Mouse (Mus musculus) neural tube, embryonic 11.5 days (tissue): ENCODE measurements at regions not wholly inside any gene's neighbourhood (a gene's known extent, or its start where the extent isn't known, plus 50 kb on each side); places are given as distances from the start of the nearest gene placed in this dataset.

Experiments
- ATAC-seq: fragments of 200-750 bp; cut with Nextera tagmentation; 2 replicates; pipeline ENCODE4 v1.8.0; 2017; ENCODE audit warnings: moderate number of reproducible peaks, mild to moderate bottlenecking, moderate TSS enrichment, moderate library complexity; ENCODE audit not compliant: insufficient read depth, low FRiP score, low TSS enrichment
- DNase-seq: peaks from one replicate; pipeline ENCODE4 v3.0.0-alpha.2; 2015; ENCODE audit warnings: low spot score
- H3K27ac ChIP-seq: fragments of 300-500 bp; sonication (generic); 2 replicates; pipeline ENCODE4 v1.5.1; 2014; ENCODE audit warnings: low read depth, mild to moderate bottlenecking, low read length
- H3K27me3 ChIP-seq: fragments of 300-500 bp; sonication (generic); 2 replicates; pipeline ENCODE4 v1.6.1; 2014; ENCODE audit warnings: mild to moderate bottlenecking, low read length, mixed read lengths; ENCODE audit not compliant: control insufficient read depth, insufficient read depth
- H3K36me3 ChIP-seq: fragments of 300-500 bp; sonication (generic); 2 replicates; pipeline ENCODE4 v1.6.1; 2014; ENCODE audit warnings: mild to moderate bottlenecking, low read length, moderate library complexity, mixed read lengths; ENCODE audit not compliant: control insufficient read depth, insufficient read depth
- H3K4me1 ChIP-seq: fragments of 300-500 bp; sonication (generic); 2 replicates; pipeline ENCODE4 v1.6.1; 2014; ENCODE audit warnings: low read length, mixed read lengths; ENCODE audit not compliant: control insufficient read depth, insufficient read depth
- H3K4me2 ChIP-seq: fragments of 300-500 bp; sonication (generic); 2 replicates; pipeline ENCODE4 v1.6.1; 2014; ENCODE audit warnings: low read depth, mild to moderate bottlenecking, moderate library complexity
- H3K4me3 ChIP-seq: fragments of 300-500 bp; sonication (generic); 2 replicates; pipeline ENCODE4 v1.5.1; 2014; ENCODE audit warnings: low read depth, low read length
- H3K9ac ChIP-seq: fragments of 300-500 bp; sonication (generic); 2 replicates; pipeline ENCODE4 v1.6.1; 2014; ENCODE audit warnings: mild to moderate bottlenecking, low read length
- H3K9me3 ChIP-seq: fragments of 300-500 bp; sonication (generic); 2 replicates; pipeline ENCODE4 v1.6.1; 2016; ENCODE audit warnings: low read length; ENCODE audit not compliant: control insufficient read depth
- WGBS: fragments of 180-500 bp; shearing (Covaris S2); extraction: QIAGEN DNeasy Blood & Tissue Kit; methylation state at CpG from one replicate; pipeline ENCODE4 v1.1.7; 2014; 5-methylcytosine and 5-hydroxymethylcytosine counted together

DNA sequence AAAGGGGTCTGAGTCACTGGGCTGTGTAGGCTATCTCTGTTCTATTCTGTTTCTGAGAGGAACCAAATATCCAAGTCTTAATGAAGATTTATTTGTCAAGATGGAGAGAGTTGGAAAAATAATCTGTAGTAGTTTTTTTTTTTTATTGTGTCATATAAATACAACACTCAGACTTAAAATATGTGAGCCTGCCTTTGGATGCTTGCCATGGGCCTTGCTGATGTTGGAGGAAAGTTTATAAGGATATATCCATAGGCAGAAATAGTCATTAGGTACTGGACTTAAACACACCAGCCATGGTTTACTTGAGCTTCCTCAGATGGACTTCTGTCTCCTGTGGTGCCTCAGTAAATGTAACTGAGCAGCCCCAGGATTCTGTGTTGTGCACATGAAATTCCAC lies 635.8 kb upstream of the Adgrl2 start:
- DNase-seq, result no peak
- Histone ChIP-seq H3K27ac (no peak overlapping the region), H3K4me1 (no peaks in the 10 kb centered on the region), H3K4me2 (no peak overlapping the region), H3K9me3 (no peaks in the 10 kb centered on the region), H3K36me3 (no peaks in the 10 kb centered on the region), H3K9ac (no peak overlapping the region), H3K4me3 (no peak overlapping the region), H3K27me3 (no peaks in the 10 kb centered on the region)
- no peak for ATAC-seq

- 92% methylated on average over 1 of the region's 1 CpGs for WGBS
- Histone ChIP-seq H3K27ac (no peak overlapping the region), H3K9me3 (no peaks in the 10 kb centered on the region), H3K4me2 (no peak overlapping the region), H3K36me3 (no peaks in the 10 kb centered on the region), H3K4me1 (no peaks in the 10 kb centered on the region), H3K9ac (no peak overlapping the region), H3K4me3 (no peak overlapping the region), H3K27me3 (no peaks in the 10 kb centered on the region)
- ATAC-seq (no peak), DNase-seq (no peak)
Measured at GRCm38 (mm10) chr3:149625497-149625896, 635.1 kb upstream of the Adgrl2 start.

GRCm38 (mm10) chr3:149625066-149625465 lies 634.7 kb upstream of the Adgrl2 start:
- Histone ChIP-seq H3K27me3 (no peaks in the 10 kb centered on the region), H3K4me3 (no peak overlapping the region), H3K9me3 (no peaks in the 10 kb centered on the region), H3K4me2 (no peak overlapping the region), H3K4me1 (no peaks in the 10 kb centered on the region), H3K36me3 (no peaks in the 10 kb centered on the region), H3K9ac (no peak overlapping the region), H3K27ac (no peak overlapping the region)
- ATAC-seq (no peak), DNase-seq (no peak)
- 81% methylated on average over 3 of the region's 3 CpGs for WGBS

GRCm38 (mm10) chr3:149623851-149624532 lies 633.6 kb upstream of the Adgrl2 start:
- 71% methylated on average over 4 of the region's 4 CpGs for WGBS
- H3K27ac ChIP-seq, result no peak overlapping the region
- no peak overlapping the region for H3K4me2 ChIP-seq
- no peak for ATAC-seq
- no peak overlapping the region for H3K4me3 ChIP-seq
- no peaks in the 10 kb centered on the region for H3K9me3 ChIP-seq
- H3K36me3 ChIP-seq, result no peaks in the 10 kb centered on the region
- no peak for DNase-seq
- H3K27me3 ChIP-seq, result no peaks in the 10 kb centered on the region
- no peaks in the 10 kb centered on the region for H3K4me1 ChIP-seq
- H3K9ac ChIP-seq, result no peak overlapping the region

DNA sequence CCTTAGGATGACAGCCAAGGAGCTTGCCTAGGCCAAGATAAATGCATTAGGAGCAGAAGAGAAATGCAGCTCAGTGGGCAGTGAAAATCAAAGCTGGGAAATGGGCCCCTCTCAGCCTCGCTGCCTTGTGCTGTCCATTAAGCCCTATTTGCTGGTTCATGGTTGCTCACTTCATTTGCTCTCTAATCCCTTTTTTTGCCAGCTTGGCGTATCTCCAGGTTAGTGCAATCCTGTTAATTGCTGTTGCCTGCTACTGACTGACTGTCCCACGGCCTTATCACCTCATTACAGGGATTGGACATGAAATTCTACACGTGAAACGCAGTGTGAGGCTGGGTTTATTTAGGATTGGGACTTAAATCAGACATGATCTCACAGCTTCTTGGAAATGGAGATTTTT lies 613.5 kb upstream of the Adgrl2 start:
- Histone ChIP-seq H3K4me3 (no peak overlapping the region), H3K4me1 (no peaks in the 10 kb centered on the region), H3K27ac (no peak overlapping the region), H3K4me2 (no peak overlapping the region), H3K9ac (no peak overlapping the region), H3K27me3 (no peaks in the 10 kb centered on the region), H3K36me3 (no peaks in the 10 kb centered on the region), H3K9me3 (no peaks in the 10 kb centered on the region)
- DNase-seq, result no peak
- no peak for ATAC-seq
- WGBS, result 89% methylated on average over 5 of the region's 5 CpGs

- no peak overlapping the region for H3K4me3 ChIP-seq
- H3K4me2 ChIP-seq, result no peak overlapping the region
- H3K27ac ChIP-seq, result no peak overlapping the region
- H3K9me3 ChIP-seq, result no peaks in the 10 kb centered on the region
- no peak for ATAC-seq
- 65% methylated on average over 5 of the region's 5 CpGs for WGBS
- no peak for DNase-seq
- no peaks in the 10 kb centered on the region for H3K36me3 ChIP-seq
- H3K27me3 ChIP-seq, result no peaks in the 10 kb centered on the region
- no peaks in the 10 kb centered on the region for H3K4me1 ChIP-seq
- H3K9ac ChIP-seq, result no peak overlapping the region
Measured at GRCm38 (mm10) chr3:149601276-149601675, 610.9 kb upstream of the Adgrl2 start.

DNA sequence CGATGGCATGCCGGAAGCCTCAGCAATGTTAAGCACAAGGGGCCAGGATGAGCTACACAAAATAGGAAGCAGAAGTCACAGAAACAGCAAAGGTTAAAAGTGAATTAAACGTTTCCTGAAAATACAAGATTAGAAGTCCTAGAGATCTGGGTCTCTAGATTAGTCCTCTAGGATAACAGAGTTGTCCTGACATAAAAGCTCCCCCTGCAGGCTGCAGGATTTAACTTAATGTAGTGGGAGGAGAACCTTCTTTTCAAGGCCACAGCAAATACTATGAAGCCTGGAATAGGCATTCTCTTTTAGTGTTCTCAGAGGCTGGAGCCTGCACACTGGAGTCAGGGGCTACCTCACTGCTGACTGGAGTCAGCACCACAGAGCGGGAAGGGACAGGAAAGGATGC lies 604.1 kb upstream of the Adgrl2 start:
- WGBS, result 77% methylated on average over 4 of the region's 4 CpGs
- Histone ChIP-seq H3K4me1 (no peaks in the 10 kb centered on the region), H3K27ac (no peak overlapping the region), H3K9ac (no peak overlapping the region), H3K4me2 (no peak overlapping the region), H3K36me3 (no peaks in the 10 kb centered on the region), H3K4me3 (no peak overlapping the region), H3K27me3 (no peaks in the 10 kb centered on the region), H3K9me3 (no peaks in the 10 kb centered on the region)
- ATAC-seq (no peak), DNase-seq (no peak)

GRCm38 (mm10) chr3:149585769-149586168 lies 595.4 kb upstream of the Adgrl2 start:
- Histone ChIP-seq H3K36me3 (no peaks in the 10 kb centered on the region), H3K27ac (no peak overlapping the region), H3K4me2 (no peak overlapping the region), H3K9me3 (no peaks in the 10 kb centered on the region), H3K27me3 (no peaks in the 10 kb centered on the region), H3K4me3 (no peak overlapping the region), H3K9ac (no peak overlapping the region), H3K4me1 (no peaks in the 10 kb centered on the region)
- WGBS, result 38% methylated on average over 2 of the region's 2 CpGs
- ATAC-seq (no peak), DNase-seq (no peak)

DNA sequence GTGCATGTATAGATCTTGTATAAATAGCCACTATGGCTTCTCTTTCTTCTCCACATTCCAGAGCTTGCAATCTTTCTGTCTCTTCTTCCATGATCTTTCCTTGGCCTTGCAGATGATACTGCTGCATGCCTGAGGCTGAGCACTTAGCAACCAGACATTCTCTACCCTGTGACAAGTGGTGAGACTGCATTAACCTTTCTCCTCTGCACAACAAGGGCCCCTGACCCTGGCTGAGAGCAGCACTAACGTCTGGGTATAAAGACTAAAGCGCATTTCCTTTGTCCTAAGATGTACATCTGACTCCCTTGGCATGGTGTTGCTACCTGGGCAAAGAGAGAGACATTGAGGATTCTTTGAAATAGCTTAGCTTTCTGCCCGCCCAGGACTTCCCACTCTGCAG lies 590.8 kb upstream of the Adgrl2 start:
- H3K9ac ChIP-seq, result no peak overlapping the region
- WGBS, result 40% methylated on average over 3 of the region's 3 CpGs
- peak; percentile 67; the same call in 1 of the 2 replicates for ATAC-seq
- H3K27me3 ChIP-seq, result no peaks in the 10 kb centered on the region
- no peak overlapping the region for H3K27ac ChIP-seq
- H3K4me2 ChIP-seq, result no peak overlapping the region
- H3K4me3 ChIP-seq, result no peak overlapping the region
- H3K36me3 ChIP-seq, result no peaks in the 10 kb centered on the region
- no peaks in the 10 kb centered on the region for H3K9me3 ChIP-seq
- H3K4me1 ChIP-seq, result no peaks in the 10 kb centered on the region
- no peak for DNase-seq
